Mouse (Mus musculus): Measurements from ENCODE around the gene Top1.
A peak's percentile ranks its signal among the peaks of the same experiment; 100 is the strongest.
"Not testable (repeated sequence)": the region's sequence is repeated elsewhere in the genome, so short reads cannot be mapped to it uniquely, and the experiment has no call there.

Top1 gene

GRCm38 (mm10) chr2:160639911-160640717 is 5.6 kb upstream of the Top1 start:
- no peak for DNase-seq

- no peak for DNase-seq
Observed at GRCm38 (mm10) chr2:160641176-160641575, 4.5 kb upstream of the Top1 start.

DNA sequence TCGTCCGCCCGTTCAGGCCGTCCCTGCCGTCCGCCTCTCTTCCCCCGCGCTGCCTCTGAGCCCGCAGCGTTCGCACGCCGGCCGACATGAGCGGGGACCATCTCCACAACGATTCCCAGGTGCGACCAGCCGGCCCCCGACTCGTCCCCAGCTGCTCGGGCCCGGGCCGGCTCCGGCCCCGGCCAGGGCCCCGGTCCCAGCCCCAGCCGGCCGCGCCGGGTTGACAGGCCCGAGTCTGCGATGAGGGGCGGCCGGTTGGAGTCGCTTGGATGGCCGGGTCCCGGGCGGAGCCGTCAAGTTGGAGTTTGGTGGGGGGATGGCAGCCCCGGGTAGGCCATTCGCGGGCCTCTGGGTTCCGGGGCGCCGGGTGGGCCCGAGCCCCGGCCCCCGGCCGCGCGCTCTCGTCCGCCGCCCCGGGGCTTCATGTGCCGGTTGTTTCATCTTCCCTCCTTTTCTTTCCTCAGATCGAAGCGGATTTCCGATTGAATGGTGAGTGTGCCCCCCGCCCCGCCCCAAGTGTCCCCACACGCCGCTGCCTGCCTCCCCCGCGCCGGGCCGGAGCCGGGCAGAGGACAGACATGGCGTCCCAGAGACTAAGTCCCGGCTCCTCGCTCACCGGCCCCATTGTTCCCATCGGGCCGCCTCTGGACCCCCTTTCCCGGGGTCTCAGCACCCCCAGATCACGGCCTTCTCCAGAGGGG is 606 bp downstream of the Top1 start:
- peak; percentile 69 for DNase-seq

DNA sequence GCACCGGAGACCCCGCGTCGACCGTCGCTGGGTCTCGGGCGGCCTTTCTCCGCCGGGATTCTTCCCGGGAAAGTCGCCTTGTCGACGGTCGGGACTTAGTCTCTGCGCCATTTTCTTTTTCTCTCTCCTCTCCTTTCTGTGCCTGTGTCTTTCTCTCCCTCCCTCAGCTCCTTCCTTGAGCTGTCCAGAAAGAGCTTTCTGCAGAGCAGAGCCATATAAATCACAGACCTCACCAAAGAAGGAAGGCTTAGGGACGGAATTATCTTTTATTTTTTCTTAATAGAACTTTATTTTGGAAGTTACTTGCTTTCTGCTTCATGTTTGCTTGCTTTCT is 1.1 kb downstream of the Top1 start:
- DNase-seq: peak; percentile 41

GRCm38 (mm10) chr2:160648097-160648496 is 2.4 kb downstream of the Top1 start:
- no peak for DNase-seq

GRCm38 (mm10) chr2:160649072-160649471 is 3.4 kb downstream of the Top1 start:
- DNase-seq: no peak

- no peak for DNase-seq
Observed at GRCm38 (mm10) chr2:160651165-160651564, 5.5 kb downstream of the Top1 start.

- no peak for DNase-seq
Observed at GRCm38 (mm10) chr2:160653218-160653617, 7.5 kb downstream of the Top1 start.

- DNase-seq: no peak
Observed at GRCm38 (mm10) chr2:160655561-160655960, 9.9 kb downstream of the Top1 start.

DNA sequence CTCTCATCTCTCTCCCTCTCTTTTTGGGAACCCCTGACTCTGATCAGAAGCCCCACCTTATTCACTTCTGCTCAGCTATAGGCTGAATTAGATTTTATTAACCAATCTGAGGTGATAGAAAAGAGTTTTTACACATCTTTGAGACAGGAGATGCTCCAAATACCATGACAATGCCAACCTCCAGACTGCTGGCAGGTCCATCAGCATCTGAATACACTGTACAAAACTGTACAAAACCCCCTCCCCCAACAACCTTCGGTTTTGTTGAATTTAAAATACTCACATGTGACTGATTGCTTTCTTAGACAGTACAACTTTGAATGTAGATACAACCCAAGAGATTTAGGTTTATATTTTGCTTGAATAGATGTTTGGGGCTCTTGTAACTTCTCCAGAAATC is 10.5 kb downstream of the Top1 start:
- DNase-seq: no peak

- DNase-seq: no peak
Observed at GRCm38 (mm10) chr2:160657801-160658442, 12.2 kb downstream of the Top1 start.

GRCm38 (mm10) chr2:160658811-160659210 is 13.1 kb downstream of the Top1 start:
- no peak for DNase-seq

GRCm38 (mm10) chr2:160664421-160664820 is 18.7 kb downstream of the Top1 start:
- no peak for DNase-seq

GRCm38 (mm10) chr2:160664986-160665385 is 19.3 kb downstream of the Top1 start:
- not testable (repeated sequence) for DNase-seq

DNA sequence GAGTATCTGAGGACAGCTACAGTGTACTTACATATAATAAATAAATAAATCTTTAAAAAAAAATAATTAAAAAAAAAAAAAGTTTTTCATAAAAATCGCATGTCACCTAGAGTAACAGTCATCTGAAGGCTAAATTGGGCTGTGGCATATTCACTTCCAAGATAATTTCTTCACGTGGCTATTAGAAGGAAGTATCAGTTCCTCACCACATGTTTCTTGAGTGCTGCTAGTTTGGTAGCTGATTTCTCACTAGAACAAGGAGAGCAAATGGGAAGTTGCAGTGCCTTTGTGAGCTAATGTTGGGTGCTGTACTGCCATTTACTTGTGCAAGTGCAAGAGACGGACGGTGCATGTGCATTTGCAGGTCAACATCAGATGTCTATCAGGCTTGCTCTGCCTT is 21.6 kb downstream of the Top1 start:
- DNase-seq: no peak

- DNase-seq: no peak
Observed at GRCm38 (mm10) chr2:160700271-160700670, 54.6 kb downstream of the Top1 start.

DNA sequence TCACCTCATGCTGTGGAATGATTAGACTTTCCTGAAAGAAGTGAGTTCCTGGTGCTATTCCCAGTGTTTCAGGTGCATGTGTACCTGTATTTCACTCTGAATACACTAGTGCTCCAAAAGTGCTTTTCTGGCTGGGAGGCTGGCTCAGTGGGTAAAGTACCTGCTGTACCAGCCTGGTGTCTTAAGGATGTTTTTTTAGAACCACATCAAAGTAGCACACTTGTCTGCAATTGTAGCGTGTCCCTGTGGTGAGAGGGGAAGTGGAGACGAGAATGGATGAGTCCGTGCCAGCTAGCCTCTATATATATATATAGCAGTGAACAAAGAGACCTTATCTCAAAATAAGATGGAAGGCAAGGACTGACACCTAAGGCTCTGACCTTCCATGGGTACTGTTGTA is 55.9 kb downstream of the Top1 start:
- DNase-seq: no peak

- no peak for DNase-seq
Observed at GRCm38 (mm10) chr2:160702824-160703223, 57.1 kb downstream of the Top1 start.

DNA sequence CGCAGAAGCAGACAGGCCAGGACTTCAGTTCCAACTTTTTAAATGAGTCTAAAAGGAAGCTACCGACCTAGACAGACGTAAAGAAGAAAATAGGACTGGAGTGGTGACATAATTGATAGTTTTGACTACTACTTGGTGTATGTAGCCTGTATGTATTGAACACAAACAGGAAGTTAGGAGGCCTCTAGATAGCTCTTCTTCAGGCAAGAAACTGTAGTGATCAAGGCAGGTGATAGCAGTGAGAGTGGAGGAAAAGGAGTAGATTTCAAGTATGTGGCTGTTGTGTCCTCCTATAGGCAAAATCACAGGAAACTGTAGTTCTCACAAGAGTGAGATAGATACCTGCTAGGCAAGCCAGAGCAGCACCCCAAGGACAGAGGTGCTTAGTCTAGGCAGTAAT is 62.0 kb downstream of the Top1 start:
- no peak for DNase-seq

- DNase-seq: no peak
Observed at GRCm38 (mm10) chr2:160715463-160716030, 69.9 kb downstream of the Top1 start.

- DNase-seq: peak; percentile 61
Observed at GRCm38 (mm10) chr2:160717269-160717668, 71.6 kb downstream of the Top1 start.

DNA sequence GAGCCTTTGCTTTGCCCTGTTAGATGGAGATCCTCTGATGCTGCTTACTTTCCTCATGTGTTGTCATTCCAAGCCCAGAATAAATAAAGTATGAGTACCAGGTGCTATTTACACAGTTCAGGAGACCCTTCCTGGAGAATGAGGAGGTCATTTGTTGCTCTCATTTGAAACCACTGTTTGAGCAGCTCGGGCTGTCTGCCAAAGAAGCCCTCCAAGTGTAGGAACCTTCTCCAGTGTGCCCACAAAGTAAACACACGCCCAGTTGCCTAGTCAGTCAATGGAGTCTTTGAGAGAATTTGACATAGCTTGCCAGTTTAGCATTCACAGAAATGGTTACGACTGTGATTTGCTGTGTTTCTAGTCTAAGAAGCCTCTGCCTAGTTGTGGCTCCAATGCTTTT is 73.1 kb downstream of the Top1 start:
- DNase-seq: no peak

GRCm38 (mm10) chr2:160722714-160723113 is 77.0 kb downstream of the Top1 start:
- no peak for DNase-seq

All from embryo, embryonic 11 days (tissue).